8 mouse cellular contexts compared by ENCODE assay signal in the genomic region with DNA sequence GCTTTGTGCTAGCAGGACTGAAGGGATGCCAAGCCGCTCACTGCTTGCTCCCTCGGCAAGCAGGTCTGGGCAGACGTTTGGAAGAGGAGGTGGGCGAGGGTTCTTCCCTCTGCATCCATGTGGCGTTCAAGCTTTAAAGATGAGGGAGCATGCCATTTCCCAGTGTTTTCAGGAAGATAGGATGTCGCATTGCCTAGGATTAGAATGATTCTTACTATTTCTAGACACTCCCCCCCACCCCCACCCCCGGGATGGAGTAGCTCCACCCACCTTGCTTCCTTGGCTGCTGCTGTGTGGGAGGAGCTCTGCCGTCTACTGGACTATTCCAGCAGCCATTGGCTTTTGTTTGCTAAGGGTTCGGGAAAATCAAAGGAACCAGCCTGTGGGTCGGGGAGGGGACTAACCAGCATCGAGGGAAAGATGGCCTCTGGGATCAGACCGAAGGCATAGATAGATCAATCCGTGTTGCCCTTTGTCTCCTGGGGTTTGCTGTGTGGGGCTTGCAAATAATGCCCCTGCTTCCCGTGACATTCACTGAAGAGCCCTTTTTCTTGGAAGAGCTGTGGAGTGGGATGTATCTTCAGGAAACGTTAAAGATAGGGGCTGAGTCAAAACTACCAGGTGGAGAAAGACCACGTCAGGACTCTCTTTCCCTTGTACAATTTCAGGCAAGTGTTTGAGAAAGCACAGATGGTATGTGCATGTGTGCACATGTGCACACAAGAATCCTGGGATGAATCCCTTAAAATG. TPM values are rescaled to one million over a fixed set of nuclear protein-coding genes. Genes with fewer than 3 reads are reported as not detected.
DNase-seq lines count a peak whose midpoint lies in the region; ATAC-seq and TF ChIP-seq lines count a peak whose summit lies in the region.

No protein-coding gene starts in this region.

- peak; percentile 59 for ATAC-seq in forebrain, embryonic 14.5 days
- ATAC-seq in hindbrain, postnatal 0 days = peak; percentile 82
- ATAC-seq in limb, embryonic 13.5 days (ENCODE audit: low FRiP score, low read depth) = no peak

- H3K27me3 ChIP-seq in forebrain, embryonic 14.5 days (replicated peaks; ENCODE audit: control insufficient read depth, insufficient read depth, low read length) = no peaks in the 10 kb centered on the region
- H3K27me3 ChIP-seq in hindbrain, postnatal 0 days (ENCODE audit: insufficient read depth, low read length) = no peaks in the 10 kb centered on the region
- no peaks in the 10 kb centered on the region for H3K27me3 ChIP-seq in limb, embryonic 13.5 days

- H3K9ac ChIP-seq in forebrain, embryonic 14.5 days (ENCODE audit: low read length) = peak overlapping the region; percentile 40
- peak overlapping the region; percentile 43 for H3K9ac ChIP-seq in hindbrain, postnatal 0 days (replicated peaks; ENCODE audit: low read length)
- H3K9ac ChIP-seq in limb, embryonic 13.5 days = 0 out of 2 replicates have a peak overlapping the region, but pooled peaks have one; percentile 25

- H3K9me3 ChIP-seq in forebrain, embryonic 14.5 days (replicated peaks; ENCODE audit: control insufficient read depth, low read length) = no peaks in the 10 kb centered on the region
- H3K9me3 ChIP-seq in hindbrain, postnatal 0 days (ENCODE audit: low read length) = no peaks in the 10 kb centered on the region
- no peaks in the 10 kb centered on the region for H3K9me3 ChIP-seq in limb, embryonic 13.5 days

- H3K4me3 ChIP-seq in forebrain, embryonic 14.5 days (ENCODE audit: low read depth, low read length) = peak overlapping the region; percentile 3; the same call in 1 of the 2 replicates
- peak overlapping the region; percentile 1; the same call in 1 of the 2 replicates for H3K4me3 ChIP-seq in hindbrain, postnatal 0 days (ENCODE audit: low read length)
- peak overlapping the region; percentile 28 for H3K4me3 ChIP-seq in limb, embryonic 13.5 days

- H3K27ac ChIP-seq in forebrain, embryonic 14.5 days (ENCODE audit: low read depth, low read length) = peak overlapping the region; percentile 89
- H3K27ac ChIP-seq in hindbrain, postnatal 0 days = peak overlapping the region; percentile 81
- H3K27ac ChIP-seq in limb, embryonic 13.5 days = no peak overlapping the region; the same call in 1 of the 2 replicates

- peak; percentile 0; the same call in 1 of the 2 replicates for TF ChIP-seq CTCF in hindbrain, postnatal 0 days (IDR thresholded peaks at IDR 0.05; ENCODE audit: low read depth)

- DNase-seq in ovary, postnatal 36 days (ENCODE audit: low spot score) = peak; percentile 28
- no peak for DNase-seq in ovary, adult 18-20 months (ENCODE audit: low spot score)
- DNase-seq in forebrain, embryonic 14.5 days (ENCODE audit: low spot score) = peak; percentile 92
- peak; percentile 93 for DNase-seq in hindbrain, postnatal 0 days (ENCODE audit: low spot score)
- DNase-seq in neural tube, embryonic 10.5 days (ENCODE audit: extremely low spot score, low spot score) = peak; percentile 61
- no peak for DNase-seq in cerebellum, adult 8-10 months
- DNase-seq in thymus, postnatal 36 days = no peak

- no peaks in the 10 kb centered on the region for H3K36me3 ChIP-seq in forebrain, embryonic 14.5 days (ENCODE audit: control insufficient read depth, insufficient read depth, low read length)
- H3K36me3 ChIP-seq in hindbrain, postnatal 0 days (ENCODE audit: insufficient read depth, low read length) = no peaks in the 10 kb centered on the region
- no peaks in the 10 kb centered on the region for H3K36me3 ChIP-seq in limb, embryonic 13.5 days

- WGBS in forebrain, embryonic 14.5 days = 9% methylated on average over 16 of the region's 16 CpGs
- 6% methylated on average over 16 of the region's 16 CpGs for WGBS in hindbrain, postnatal 0 days
- WGBS in limb, embryonic 13.5 days = 21% methylated on average over 16 of the region's 16 CpGs

- peak overlapping the region; percentile 43 for H3K4me2 ChIP-seq in forebrain, embryonic 14.5 days (ENCODE audit: low read length)
- peak overlapping the region; percentile 46 for H3K4me2 ChIP-seq in hindbrain, postnatal 0 days (ENCODE audit: low read depth, low read length)
- peak overlapping the region; percentile 57 for H3K4me2 ChIP-seq in limb, embryonic 13.5 days (replicated peaks)

- H3K4me1 ChIP-seq in forebrain, embryonic 14.5 days (ENCODE audit: control insufficient read depth, insufficient read depth, low read length) = peaks cover 23% of the 10 kb centered on the region
- peaks cover 24% of the 10 kb centered on the region; the same call in 1 of the 2 replicates for H3K4me1 ChIP-seq in hindbrain, postnatal 0 days (ENCODE audit: insufficient read depth, low read length)
- H3K4me1 ChIP-seq in limb, embryonic 13.5 days = peaks cover 43% of the 10 kb centered on the region

RNA-seq across cellular contexts. Expression of gene Traf3, which starts 3.7 kb away (rescaled TPM):
- 9.8 and 12.1 TPM in 2 replicates for polyA plus RNA-seq in forebrain, embryonic 14.5 days (2014; fragmentation: Nextera tagmentation; extraction: Ambion mirVana)
- total RNA-seq in hindbrain, postnatal 0 days (2014; rRNA removed) = 35.8 and 40.8 TPM in 2 replicates
- 12.9 and 13.7 TPM in 2 replicates for polyA plus RNA-seq in hindbrain, postnatal 0 days (2015; fragmentation: Nextera tagmentation; extraction: Ambion mirVana)
- polyA plus RNA-seq in limb, embryonic 13.5 days (2015; fragmentation: Nextera tagmentation; extraction: Ambion mirVana) = 10.5 and 11.2 TPM in 2 replicates

RNA-seq across cellular contexts. Expression of gene 4930595D18Rik, which starts 21.8 kb away (rescaled TPM):
- not detected in 2 replicates for polyA plus RNA-seq in forebrain, embryonic 14.5 days (2014; fragmentation: Nextera tagmentation; extraction: Ambion mirVana)
- total RNA-seq in hindbrain, postnatal 0 days (2014; rRNA removed) = not detected in 2 replicates
- polyA plus RNA-seq in hindbrain, postnatal 0 days (2015; fragmentation: Nextera tagmentation; extraction: Ambion mirVana) = not detected in 2 replicates
- polyA plus RNA-seq in limb, embryonic 13.5 days (2015; fragmentation: Nextera tagmentation; extraction: Ambion mirVana) = not detected in 2 replicates

Comparison
In these comparisons a context has a peak if more than half of its experiments do, and no peak if none do; other contexts are left out.
1. DNase-seq: peak in ovary, postnatal 36 days (single experiment), forebrain, embryonic 14.5 days (single experiment), hindbrain, postnatal 0 days (single experiment) and neural tube, embryonic 10.5 days (single experiment); none in ovary, adult 18-20 months (single experiment), cerebellum, adult 8-10 months (single experiment) and thymus, postnatal 36 days (0 of 2).
2. Peak in every context shown above with its lines, with median percentiles within 50 percentile points of each other: H3K4me2 ChIP-seq, H3K4me3 ChIP-seq and H3K9ac ChIP-seq.